Mouse (Mus musculus): ENCODE measurements at regions not wholly inside any gene's neighbourhood (a gene's known extent, or its start where the extent isn't known, plus 50 kb on each side); places are given as distances from the start of the nearest gene placed in this dataset.

GRCm38 (mm10) chr12:110375139-110375538 is 71.8 kb upstream of the Ppp2r5c start:
- TF ChIP-seq CTCF (conservative IDR thresholded peaks at IDR 0.05; ENCODE audit: insufficient read depth, insufficient read length, low read depth, low read length), result no peak
- TF ChIP-seq POLR2A (IDR thresholded peaks at IDR 0.05; ENCODE audit: low read depth, low read length), result no peak

All from kidney, adult 2 months (tissue).